Mouse (Mus musculus): ENCODE data around the gene Gbgt1.
"Not testable (repeated sequence)": the region's sequence is repeated elsewhere in the genome, so short reads cannot be mapped to it uniquely, and the experiment has no call there.

The Gbgt1 gene

GRCm38 (mm10) chr2:28502987-28503386, 6.3 kb downstream of the Gbgt1 start:
- no peak for DNase-seq (ENCODE audit: low spot score)

- no peak for DNase-seq (ENCODE audit: low spot score)
These were observed 8.0 kb downstream of the Gbgt1 start for GRCm38 (mm10) chr2:28504676-28505075.

GRCm38 (mm10) chr2:28505795-28506194, 9.1 kb downstream of the Gbgt1 start, which contains the start of gene Gm10134:
TSS of gene Gm10134 (plus strand) at chr2:28506095.
- no peak for DNase-seq (ENCODE audit: low spot score)

- DNase-seq (ENCODE audit: low spot score) = no peak
These were observed 9.6 kb downstream of the Gbgt1 start for GRCm38 (mm10) chr2:28506291-28506690.

- not testable (repeated sequence) for DNase-seq (ENCODE audit: low spot score)
These were observed 14.9 kb downstream of the Gbgt1 start for GRCm38 (mm10) chr2:28511600-28511999.

GRCm38 (mm10) chr2:28512798-28513401, 16.2 kb downstream of the Gbgt1 start, which contains the start of gene Ralgds:
TSS of gene Ralgds (plus strand) at chr2:28513125.
- no peak for DNase-seq (ENCODE audit: low spot score)

GRCm38 (mm10) chr2:28513431-28514370, 17.0 kb downstream of the Gbgt1 start:
- no peak for DNase-seq (ENCODE audit: low spot score)

- no peak for DNase-seq (ENCODE audit: low spot score)
These were observed 17.8 kb downstream of the Gbgt1 start for GRCm38 (mm10) chr2:28514489-28514888.

- no peak for DNase-seq (ENCODE audit: low spot score)
These were observed 20.7 kb downstream of the Gbgt1 start for GRCm38 (mm10) chr2:28517206-28517909.

GRCm38 (mm10) chr2:28518231-28518630, 21.5 kb downstream of the Gbgt1 start:
- no peak for DNase-seq (ENCODE audit: low spot score)

GRCm38 (mm10) chr2:28520581-28520980, 23.9 kb downstream of the Gbgt1 start:
- DNase-seq (ENCODE audit: low spot score) = no peak

- no peak for DNase-seq (ENCODE audit: low spot score)
These were observed 25.0 kb downstream of the Gbgt1 start for GRCm38 (mm10) chr2:28521571-28522151.

- DNase-seq (ENCODE audit: low spot score) = no peak
These were observed 25.5 kb downstream of the Gbgt1 start for GRCm38 (mm10) chr2:28522166-28522565.

- peak; percentile 78 for DNase-seq (ENCODE audit: low spot score)
These were observed 27.0 kb downstream of the Gbgt1 start for GRCm38 (mm10) chr2:28523643-28524117.

- DNase-seq (ENCODE audit: low spot score) = no peak
These were observed 27.7 kb downstream of the Gbgt1 start for GRCm38 (mm10) chr2:28524406-28524805.

GRCm38 (mm10) chr2:28525219-28525942, 28.7 kb downstream of the Gbgt1 start:
- no peak for DNase-seq (ENCODE audit: low spot score)

- DNase-seq (ENCODE audit: low spot score) = no peak
These were observed 29.5 kb downstream of the Gbgt1 start for GRCm38 (mm10) chr2:28525943-28526876.

GRCm38 (mm10) chr2:28527436-28528353, 31.0 kb downstream of the Gbgt1 start:
- DNase-seq (ENCODE audit: low spot score) = no peak

GRCm38 (mm10) chr2:28528354-28528730, 31.7 kb downstream of the Gbgt1 start:
- no peak for DNase-seq (ENCODE audit: low spot score)

Data from left cerebral cortex, adult 11 months (tissue).